Mouse (Mus musculus) heart, embryonic 16.5 days (tissue): ENCODE data around the gene Znrf1. TPM values are rescaled to one million over a fixed set of nuclear protein-coding genes. Genes with fewer than 3 reads are reported as not detected.

Experiments used
- ATAC-seq: fragments of 200-750 bp; cut with Nextera tagmentation; replicated peaks from 2 replicates; pipeline ENCODE4 v1.8.0; 2017; ENCODE audit warnings: moderate number of reproducible peaks; ENCODE audit not compliant: insufficient read depth, low FRiP score; ENCODE audit errors: extremely low read depth
- H3K27ac ChIP-seq: fragments of 300-500 bp; sonication (generic); 2 replicates; pipeline ENCODE4 v1.5.1; 2014; ENCODE audit warnings: mild to moderate bottlenecking, low read length, control low read depth, moderate library complexity
- H3K27me3 ChIP-seq: fragments of 300-500 bp; sonication (generic); 2 replicates; pipeline ENCODE4 v1.6.1; 2014; ENCODE audit warnings: low read length, mixed read lengths; ENCODE audit not compliant: control insufficient read depth, insufficient read depth
- H3K36me3 ChIP-seq: fragments of 300-500 bp; sonication (generic); 2 replicates; pipeline ENCODE4 v1.6.1; 2014; ENCODE audit not compliant: control insufficient read depth, insufficient read depth
- H3K4me1 ChIP-seq: fragments of 300-500 bp; sonication (generic); 2 replicates; pipeline ENCODE4 v1.6.1; 2014; ENCODE audit warnings: low read length, mixed read lengths; ENCODE audit not compliant: control insufficient read depth, insufficient read depth
- H3K4me2 ChIP-seq: fragments of 300-500 bp; sonication (generic); 2 replicates; pipeline ENCODE4 v1.6.1; 2014; ENCODE audit warnings: low read depth, mild to moderate bottlenecking, control low read depth, low read length
- H3K4me3 ChIP-seq: fragments of 300-500 bp; sonication (generic); 2 replicates; pipeline ENCODE4 v1.5.1; 2014; ENCODE audit warnings: mild to moderate bottlenecking, control low read depth, low read length
- H3K9ac ChIP-seq: fragments of 300-500 bp; sonication (generic); 2 replicates; pipeline ENCODE4 v1.6.1; 2014; ENCODE audit warnings: low read length, control low read depth
- H3K9me3 ChIP-seq: fragments of 300-500 bp; sonication (generic); replicated peaks from 2 replicates; pipeline ENCODE4 v1.6.1; 2016; ENCODE audit warnings: low read length; ENCODE audit not compliant: control insufficient read depth
- WGBS: fragments of 180-500 bp; shearing (Covaris S2); extraction: QIAGEN DNeasy Blood & Tissue Kit; methylation state at CpG from one replicate; pipeline ENCODE4 v1.1.7; 2014; 5-methylcytosine and 5-hydroxymethylcytosine counted together
- polyA plus RNA-seq: library from polyadenylated mRNA; unstranded; fragments of >200 nt; fragmentation: Nextera tagmentation; extraction: Ambion mirVana; gene quantifications from 2 replicates; pipeline ENCODE4 v1.2.1, GENCODE M21; 2015

Gene Znrf1
- polyA plus RNA-seq, 1 experiment from 2014 or later, result 19.7 TPM

- peaks cover 4% of the 10 kb centered on the region for H3K4me1 ChIP-seq
- no peaks in the 10 kb centered on the region for H3K9me3 ChIP-seq
- no peak overlapping the region for H3K4me2 ChIP-seq
- H3K27ac ChIP-seq, result no peak overlapping the region
- ATAC-seq, result no peak
- WGBS, result 90% methylated on average over 3 of the region's 3 CpGs
- no peak overlapping the region for H3K9ac ChIP-seq
- H3K4me3 ChIP-seq, result no peak overlapping the region
- H3K27me3 ChIP-seq, result no peaks in the 10 kb centered on the region
- H3K36me3 ChIP-seq, result no peaks in the 10 kb centered on the region; the same call in 1 of the 2 replicates
Measured at GRCm38 (mm10) chr8:111650651-111651050, 114.8 kb downstream of the Znrf1 start.

GRCm38 (mm10) chr8:111653524-111653923 lies 117.6 kb downstream of the Znrf1 start:
- WGBS, result 92% methylated on average over 2 of the region's 2 CpGs
- Histone ChIP-seq H3K27me3 (no peaks in the 10 kb centered on the region), H3K4me2 (no peak overlapping the region), H3K36me3 (no peaks in the 10 kb centered on the region), H3K4me1 (peaks cover 9% of the 10 kb centered on the region), H3K4me3 (no peak overlapping the region), H3K27ac (no peak overlapping the region), H3K9ac (no peak overlapping the region), H3K9me3 (no peaks in the 10 kb centered on the region)
- ATAC-seq, result no peak

DNA sequence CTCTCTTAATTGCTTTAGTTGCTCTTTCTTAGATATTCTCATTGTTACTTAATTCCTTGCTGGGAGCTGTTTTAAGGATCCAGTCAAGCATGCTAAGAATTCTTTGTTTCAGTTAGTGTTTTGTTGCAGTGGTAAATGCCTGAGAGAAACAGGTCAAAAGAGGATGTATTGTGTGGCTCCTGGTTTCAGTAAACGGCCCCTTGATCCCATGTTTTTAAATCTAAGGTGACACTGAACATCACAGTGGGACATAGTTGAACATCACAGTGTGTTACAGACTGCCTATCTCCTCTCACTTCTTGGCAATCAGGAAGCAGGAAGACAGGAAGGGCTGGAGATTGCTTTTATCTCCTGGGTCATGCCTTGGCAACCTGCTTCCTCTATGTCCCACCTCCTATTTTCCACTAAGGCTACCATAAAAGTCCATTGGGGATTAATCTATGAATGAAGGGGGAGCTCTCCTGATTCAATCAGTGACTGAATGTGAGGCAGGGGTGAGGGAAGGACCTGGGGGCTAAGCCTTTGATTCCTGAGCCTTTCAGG lies 121.5 kb downstream of the Znrf1 start:
- Histone ChIP-seq H3K36me3 (no peaks in the 10 kb centered on the region), H3K27ac (no peak overlapping the region), H3K9ac (no peak overlapping the region), H3K4me3 (no peak overlapping the region), H3K27me3 (no peaks in the 10 kb centered on the region), H3K9me3 (no peaks in the 10 kb centered on the region), H3K4me2 (no peak overlapping the region), H3K4me1 (peaks cover 12% of the 10 kb centered on the region)
- ATAC-seq, result no peak
- WGBS, result 50% methylated on average over 1 of the region's 1 CpGs

DNA sequence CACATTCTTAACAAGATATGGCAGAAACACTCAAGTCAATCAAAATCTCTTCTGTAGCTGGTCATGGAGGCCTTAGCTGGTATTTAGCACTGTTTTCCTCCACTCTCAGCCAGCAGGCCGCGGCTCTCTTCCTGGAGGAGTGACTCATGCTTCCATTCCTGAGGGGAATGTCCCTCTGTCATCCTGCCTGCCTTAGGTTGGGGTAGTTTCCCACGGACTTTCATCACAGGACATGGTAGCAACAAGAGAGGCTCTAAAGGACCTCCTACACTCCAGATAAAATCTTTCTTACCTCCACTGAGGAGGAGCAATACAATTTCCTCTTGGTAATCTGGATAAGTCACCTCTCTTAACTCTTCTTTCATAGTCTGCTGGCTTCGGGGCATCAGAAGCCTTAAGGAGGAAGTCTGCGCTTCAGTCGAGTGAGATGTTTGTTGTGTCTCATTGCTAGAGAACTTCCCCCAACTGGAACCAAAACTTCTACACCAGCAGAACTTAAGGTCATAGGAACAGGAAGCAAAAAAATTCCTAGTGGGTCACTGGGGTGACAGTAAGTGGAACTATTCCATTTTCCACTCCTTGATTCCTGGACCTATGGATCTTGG lies 123.0 kb downstream of the Znrf1 start:
- Histone ChIP-seq H3K4me1 (peaks cover 12% of the 10 kb centered on the region), H3K9me3 (no peaks in the 10 kb centered on the region), H3K36me3 (no peaks in the 10 kb centered on the region), H3K4me3 (no peak overlapping the region), H3K27ac (peak overlapping the region; percentile 26), H3K4me2 (no peak overlapping the region), H3K9ac (no peak overlapping the region), H3K27me3 (no peaks in the 10 kb centered on the region)
- ATAC-seq, result peak; percentile 49; the same call in 1 of the 2 replicates
- WGBS, result 36% methylated on average over 6 of the region's 6 CpGs

DNA sequence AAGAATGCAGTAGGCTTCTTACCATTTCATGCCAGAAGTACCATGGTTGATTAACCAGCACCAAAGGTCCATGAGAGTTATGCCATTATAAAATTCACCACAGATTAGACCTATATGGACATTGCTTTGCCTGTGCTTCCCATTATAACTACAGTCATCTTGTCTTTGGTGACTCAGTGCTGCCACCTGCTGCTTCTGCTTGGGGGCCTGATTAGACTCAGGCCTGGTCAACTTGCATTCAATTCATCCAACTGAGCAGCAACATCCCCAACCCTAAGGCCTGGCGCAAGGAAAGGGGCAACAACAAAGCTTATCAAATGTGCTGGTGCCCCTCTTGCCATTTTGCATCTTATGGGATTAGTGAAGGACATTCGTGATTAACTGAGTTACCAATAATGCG lies 126.6 kb downstream of the Znrf1 start:
- ATAC-seq, result no peak
- H3K27me3 ChIP-seq, result no peaks in the 10 kb centered on the region
- no peak overlapping the region for H3K4me3 ChIP-seq
- no peak overlapping the region for H3K9ac ChIP-seq
- H3K4me2 ChIP-seq, result no peak overlapping the region
- peaks cover 9% of the 10 kb centered on the region for H3K4me1 ChIP-seq
- no peak overlapping the region for H3K27ac ChIP-seq
- H3K36me3 ChIP-seq, result 0 out of 2 replicates have a peak, but pooled peaks cover 2% of the 10 kb centered on the region
- 89% methylated on average over 3 of the region's 3 CpGs for WGBS
- no peaks in the 10 kb centered on the region for H3K9me3 ChIP-seq

DNA sequence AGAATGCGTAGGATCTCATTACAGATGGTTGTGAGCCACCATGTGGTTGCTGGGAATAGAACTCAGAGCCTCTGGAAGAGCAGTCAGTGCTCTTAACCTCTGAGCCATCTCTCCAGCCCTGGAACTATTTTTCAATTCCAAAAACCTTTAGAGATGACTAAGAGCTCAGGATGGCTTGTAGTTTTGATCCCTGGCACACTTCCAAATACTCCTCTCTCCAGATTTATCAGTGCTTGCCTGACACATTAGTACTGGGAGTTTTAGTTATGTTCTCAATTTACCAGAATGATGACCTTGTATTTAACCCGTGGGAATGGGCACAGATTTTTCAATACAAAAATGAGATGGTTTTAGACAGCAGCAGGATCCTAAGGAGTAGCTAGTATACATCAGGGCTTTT lies 130.9 kb downstream of the Znrf1 start:
- no peak overlapping the region for H3K9ac ChIP-seq
- whole genome bisulfite sequencing, result 80% methylated on average over 2 of the region's 2 CpGs
- ATAC-seq, result no peak
- H3K27ac ChIP-seq, result no peak overlapping the region
- peaks cover 9% of the 10 kb centered on the region; the same call in 1 of the 2 replicates for H3K9me3 ChIP-seq
- H3K4me3 ChIP-seq, result no peak overlapping the region
- no peaks in the 10 kb centered on the region for H3K4me1 ChIP-seq
- peaks cover 33% of the 10 kb centered on the region for H3K36me3 ChIP-seq
- no peaks in the 10 kb centered on the region for H3K27me3 ChIP-seq
- H3K4me2 ChIP-seq, result no peak overlapping the region

Other genes with a start within 250 kb of the Znrf1 start
- 38.5 and 39.8 TPM in 2 replicates for gene Rfwd3, start 235.9 kb upstream of the Znrf1 start, polyA plus RNA-seq
- gene Mlkl, start 197.9 kb upstream of the Znrf1 start, polyA plus RNA-seq, result 3.0 and 4.4 TPM in 2 replicates
- gene Fa2h, start 142.3 kb upstream of the Znrf1 start, polyA plus RNA-seq, result 0.14 and 0.17 TPM in 2 replicates
- gene Wdr59, start 14.0 kb upstream of the Znrf1 start, polyA plus RNA-seq, result 4.2 and 4.6 TPM in 2 replicates
- 1.2 TPM in 2 replicates for gene Ldhd, start 94.3 kb downstream of the Znrf1 start, polyA plus RNA-seq
- gene Zfp1, start 107.3 kb downstream of the Znrf1 start, polyA plus RNA-seq, result 15.5 and 16.7 TPM in 2 replicates
- gene Ctrb1, start 154.9 kb downstream of the Znrf1 start, polyA plus RNA-seq, result 0.17 and 2.1 TPM in 2 replicates
- 39.8 and 46.7 TPM in 2 replicates for gene Bcar1, start 207.7 kb downstream of the Znrf1 start, polyA plus RNA-seq